Mouse (Mus musculus) liver, adult 2 months (tissue): Measurements from ENCODE around the gene Tmem117. TPM values are rescaled to one million over a fixed set of nuclear protein-coding genes. Genes with fewer than 3 reads are reported as not detected.

Source experiments
- DNase-seq: peaks from one replicate; pipeline ENCODE4 v3.0.0-alpha.2; 2011; ENCODE audit warnings: low read depth, low spot score; ENCODE audit errors: extremely low read depth
- H3K27ac ChIP-seq: fragments of 200-500 bp; replicated peaks from 2 replicates; pipeline ENCODE4 v1.5.1; 2012; ENCODE audit warnings: low read depth, mild to moderate bottlenecking, control low read depth, inconsistent platforms, low read length; ENCODE audit not compliant: insufficient read depth
- H3K27me3 ChIP-seq: fragments of 200-500 bp; 2 replicates; pipeline ENCODE4 v1.6.1; 2012; ENCODE audit warnings: mild to moderate bottlenecking, moderate library complexity, low read length, inconsistent platforms; ENCODE audit not compliant: control insufficient read depth, insufficient read depth
- H3K36me3 ChIP-seq: fragments of 200-500 bp; 2 replicates; pipeline ENCODE4 v1.6.1; 2012; ENCODE audit warnings: low read length, inconsistent platforms; ENCODE audit not compliant: control insufficient read depth, insufficient read depth
- H3K4me1 ChIP-seq: fragments of 200-500 bp; 2 replicates; pipeline ENCODE4 v1.6.1; 2011; ENCODE audit warnings: low read length; ENCODE audit not compliant: control insufficient read depth, insufficient read depth
- H3K4me3 ChIP-seq: fragments of 200-500 bp; 2 replicates; pipeline ENCODE4 v1.5.1; 2011; ENCODE audit warnings: low read depth, mild to moderate bottlenecking, control low read depth, low read length, moderate library complexity; ENCODE audit not compliant: insufficient read depth
- H3K79me2 ChIP-seq: fragments of 200-500 bp; 2 replicates; pipeline ENCODE4 v1.6.1; 2012; ENCODE audit warnings: inconsistent platforms, mild to moderate bottlenecking, low read length, moderate library complexity; ENCODE audit not compliant: control insufficient read depth, insufficient read depth
- H3K9ac ChIP-seq: fragments of 200-500 bp; 2 replicates; pipeline ENCODE4 v1.6.1; 2012; ENCODE audit warnings: low read depth, mild to moderate bottlenecking, control low read depth, inconsistent platforms, low read length
- CTCF ChIP-seq: fragments of 200-500 bp; IDR thresholded peaks from 2 replicates; pipeline ENCODE4 v1.5.1; 2011; ENCODE audit warnings: low read depth, low read length, control low read depth
- POLR2A ChIP-seq: fragments of 200-500 bp; IDR thresholded peaks from 2 replicates; pipeline ENCODE4 v1.6.1; 2011; ENCODE audit warnings: low read length, control low read depth; ENCODE audit not compliant: insufficient read depth; ENCODE audit errors: extremely low read depth
- WGBS: fragments of 180-500 bp; shearing (Covaris S2); methylation state at CpG from one replicate; pipeline ENCODE4 v1.1.7; 2018; 5-methylcytosine and 5-hydroxymethylcytosine counted together
- polyA plus RNA-seq: library from polyadenylated mRNA; depleted of rRNA; stranded (reverse); fragments of >200 nt; gene quantifications from 2 replicates; pipeline ENCODE4 v1.2.3, GENCODE M21; 2012
- total RNA-seq: library from RNA; depleted of rRNA; stranded (reverse); fragments of >200 nt; gene quantifications from 2 replicates; pipeline ENCODE4 v1.2.3, GENCODE M21; 2014

Tmem117 gene
- total and polyA plus RNA-seq, 2 experiments, result 0.46 TPM; not detected in 1

- H3K79me2 ChIP-seq, result no peaks in the 10 kb centered on the region
- H3K27ac ChIP-seq, result no peak overlapping the region
- H3K4me1 ChIP-seq, result no peaks in the 10 kb centered on the region
- TF ChIP-seq CTCF, result no peak
- TF ChIP-seq POLR2A, result no peak
- no peaks in the 10 kb centered on the region for H3K27me3 ChIP-seq
- no peak for DNase-seq
- H3K9ac ChIP-seq, result no peak overlapping the region
- no peaks in the 10 kb centered on the region for H3K36me3 ChIP-seq
- 81% methylated on average over 8 of the region's 8 CpGs for WGBS
- no peak overlapping the region for H3K4me3 ChIP-seq
These were observed 376.2 kb downstream of the Tmem117 start for GRCm38 (mm10) chr15:95005121-95005824.

GRCm38 (mm10) chr15:95022251-95022650 is 393.2 kb downstream of the Tmem117 start:
- Histone ChIP-seq H3K79me2 (no peaks in the 10 kb centered on the region), H3K4me3 (no peak overlapping the region), H3K27me3 (no peaks in the 10 kb centered on the region), H3K9ac (no peak overlapping the region), H3K4me1 (no peaks in the 10 kb centered on the region), H3K27ac (no peak overlapping the region), H3K36me3 (no peaks in the 10 kb centered on the region)
- DNase-seq, result no peak
- 80% methylated on average over 7 of the region's 7 CpGs for WGBS
- no peak for TF ChIP-seq POLR2A
- no peak for TF ChIP-seq CTCF

GRCm38 (mm10) chr15:95024401-95024800 is 395.4 kb downstream of the Tmem117 start:
- H3K4me1 ChIP-seq, result no peaks in the 10 kb centered on the region
- 73% methylated on average over 6 of the region's 6 CpGs for WGBS
- no peaks in the 10 kb centered on the region for H3K27me3 ChIP-seq
- no peak overlapping the region for H3K4me3 ChIP-seq
- H3K79me2 ChIP-seq, result no peaks in the 10 kb centered on the region
- no peak overlapping the region for H3K27ac ChIP-seq
- no peaks in the 10 kb centered on the region for H3K36me3 ChIP-seq
- TF ChIP-seq CTCF (no peak), POLR2A (no peak)
- no peak for DNase-seq
- H3K9ac ChIP-seq, result no peak overlapping the region

- Histone ChIP-seq H3K36me3 (no peaks in the 10 kb centered on the region), H3K4me1 (no peaks in the 10 kb centered on the region), H3K4me3 (no peak overlapping the region), H3K27me3 (no peaks in the 10 kb centered on the region), H3K79me2 (no peaks in the 10 kb centered on the region), H3K27ac (no peak overlapping the region), H3K9ac (no peak overlapping the region)
- no peak for DNase-seq
- 87% methylated on average over 13 of the region's 13 CpGs for WGBS
- TF ChIP-seq CTCF, result no peak
- no peak for TF ChIP-seq POLR2A
These were observed 399.9 kb downstream of the Tmem117 start for GRCm38 (mm10) chr15:95028862-95029486.

- TF ChIP-seq CTCF (no peak), POLR2A (no peak)
- Histone ChIP-seq H3K4me3 (no peak overlapping the region), H3K9ac (no peak overlapping the region), H3K4me1 (no peaks in the 10 kb centered on the region), H3K27ac (no peak overlapping the region), H3K36me3 (no peaks in the 10 kb centered on the region), H3K79me2 (no peaks in the 10 kb centered on the region), H3K27me3 (no peaks in the 10 kb centered on the region)
- WGBS, result 80% methylated on average over 5 of the region's 5 CpGs
- DNase-seq, result no peak
These were observed 400.4 kb downstream of the Tmem117 start for GRCm38 (mm10) chr15:95029487-95029875.

- Histone ChIP-seq H3K4me1 (no peaks in the 10 kb centered on the region), H3K27me3 (no peaks in the 10 kb centered on the region), H3K79me2 (no peaks in the 10 kb centered on the region), H3K4me3 (no peak overlapping the region), H3K9ac (no peak overlapping the region), H3K36me3 (no peaks in the 10 kb centered on the region), H3K27ac (no peak overlapping the region)
- no peak for TF ChIP-seq CTCF
- TF ChIP-seq POLR2A, result no peak
- WGBS, result 76% methylated on average over 9 of the region's 9 CpGs
- no peak for DNase-seq
These were observed 413.4 kb downstream of the Tmem117 start for GRCm38 (mm10) chr15:95042437-95042836.
